Mouse (Mus musculus) layer of hippocampus, postnatal 36 days (tissue): ENCODE data around the gene Papln. TPM values are rescaled to one million over a fixed set of nuclear protein-coding genes. Genes with fewer than 3 reads are reported as not detected.

Source experiments
- DNase-seq, 2 experiments: peaks; one replicate each; pipeline ENCODE4 v3.0.0; 2022
- total RNA-seq, 2 experiments: library from RNA; stranded (reverse); gene quantifications; 2 replicates each; pipeline ENCODE4 v1.2.3; 2021

The Papln gene
- total RNA-seq, 2 experiments from 2014 or later = 2.8 to 3.1 TPM

GRCm38 (mm10) chr12:83833979-83834378, 70.5 kb downstream of the Papln start:
- no peak for DNase-seq

GRCm38 (mm10) chr12:83841409-83842190, 78.2 kb downstream of the Papln start:
- DNase-seq = no peak

Other genes with a start within 250 kb of the Papln start
- 10 to 100 TPM; 26.4 to 32.1 TPM for gene Dcaf4, start 243.2 kb upstream of the Papln start, total RNA-seq
- gene Zfyve1, start 166.4 kb upstream of the Papln start, total RNA-seq = 10 to 100 TPM; 46.5 to 48.0 TPM
- gene Rbm25, start 132.4 kb upstream of the Papln start, total RNA-seq = 100 to 1,000 TPM; 112 to 133 TPM
- gene Psen1, start 75.5 kb upstream of the Papln start, total RNA-seq = 10 to 100 TPM; 66.6 to 67.1 TPM
- gene Numb, start 158.3 kb downstream of the Papln start, total RNA-seq = 10 to 100 TPM; 34.5 to 42.3 TPM
- gene Riox1, start 187.0 kb downstream of the Papln start, total RNA-seq = 10 to 100 TPM; 14.4 to 15.3 TPM
- not detected for gene Heatr4, start 221.2 kb downstream of the Papln start, total RNA-seq
- gene Acot2, start 224.2 kb downstream of the Papln start, total RNA-seq = 10 to 100 TPM; 14.9 to 16.4 TPM
- gene Acot1, start 245.9 kb downstream of the Papln start, total RNA-seq = 10 to 100 TPM; 23.1 to 25.4 TPM